Mouse (Mus musculus) left cerebral cortex, adult 9 months (tissue): ENCODE measurements around the gene Rasgrp2.

Experiments used
- DNase-seq, 2 experiments: peaks; one replicate each; pipeline ENCODE4 v3.0.0; 2022; ENCODE audit warnings: low spot score in 2 of 2

Gene Rasgrp2

GRCm38 (mm10) chr19:6427653-6428434 lies 28.7 kb downstream of the Rasgrp2 start:
- peak in 1 of 2 experiments; percentile 39 for DNase-seq

GRCm38 (mm10) chr19:6428501-6429200 lies 29.5 kb downstream of the Rasgrp2 start:
- DNase-seq: no peak

GRCm38 (mm10) chr19:6443016-6443415 lies 43.9 kb downstream of the Rasgrp2 start:
- DNase-seq: no peak

GRCm38 (mm10) chr19:6445761-6446423 lies 46.8 kb downstream of the Rasgrp2 start:
- DNase-seq: peak in 1 of 2 experiments; percentile 45

GRCm38 (mm10) chr19:6446736-6447437 lies 47.7 kb downstream of the Rasgrp2 start:
- no peak for DNase-seq

- DNase-seq: no peak
Observed at GRCm38 (mm10) chr19:6448752-6449151, 49.6 kb downstream of the Rasgrp2 start.

GRCm38 (mm10) chr19:6449841-6450240 lies 50.7 kb downstream of the Rasgrp2 start:
- no peak for DNase-seq

GRCm38 (mm10) chr19:6452030-6452494 lies 52.9 kb downstream of the Rasgrp2 start:
- DNase-seq: peak; percentile 79 to 90

GRCm38 (mm10) chr19:6452672-6453310 lies 53.7 kb downstream of the Rasgrp2 start:
- no peak for DNase-seq

- DNase-seq: peak; percentile 63 to 78
Observed at GRCm38 (mm10) chr19:6453349-6453748, 54.2 kb downstream of the Rasgrp2 start.

GRCm38 (mm10) chr19:6454041-6454720 lies 55.0 kb downstream of the Rasgrp2 start:
- DNase-seq: no peak

- DNase-seq: peak in 1 of 2 experiments; percentile 66
Observed at GRCm38 (mm10) chr19:6459504-6459903, 60.4 kb downstream of the Rasgrp2 start.

GRCm38 (mm10) chr19:6462841-6463240 lies 63.7 kb downstream of the Rasgrp2 start:
- DNase-seq: no peak

GRCm38 (mm10) chr19:6464306-6465071 lies 65.3 kb downstream of the Rasgrp2 start:
- DNase-seq: peak; percentile 73 to 84
